Mouse (Mus musculus) adrenal gland, adult 2 months (tissue): ENCODE results near the gene Idh3a. TPM values are rescaled to one million over a fixed set of nuclear protein-coding genes. Genes with fewer than 3 reads are reported as not detected.

Experiments
- DNase-seq: peaks from one replicate; pipeline ENCODE4 v3.0.0; 2021
- polyA plus RNA-seq: library from polyadenylated mRNA; depleted of rRNA; stranded (reverse); fragments of >200 nt; gene quantifications from 2 replicates; pipeline ENCODE4 v1.2.3, GENCODE M21; 2012
- total RNA-seq, 2 experiments: library from RNA; stranded (reverse); gene quantifications; 2 replicates each; pipeline ENCODE4 v1.2.3; 2021

Gene Idh3a
- total and polyA plus RNA-seq, 3 experiments, result 48.7 to 445 (median 245) TPM

DNA sequence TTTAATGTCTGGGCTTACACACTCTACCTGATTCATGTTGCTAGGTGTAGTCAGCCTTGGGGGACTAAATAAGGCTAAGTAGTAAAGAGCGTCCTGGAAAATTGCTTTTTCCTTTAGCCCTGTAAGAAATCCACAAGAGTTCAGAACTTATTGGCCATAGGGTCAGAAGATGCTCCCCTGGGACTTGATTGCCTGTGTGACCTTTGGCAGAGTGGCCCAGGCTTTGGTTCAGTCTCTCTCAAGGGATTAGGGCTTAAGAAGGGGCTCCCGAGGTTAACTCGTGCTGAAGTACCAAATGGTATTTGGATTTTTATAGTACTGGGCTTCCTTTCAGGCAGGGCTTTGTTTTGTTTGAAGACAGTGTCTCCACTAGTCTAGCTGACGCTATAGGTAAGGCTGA, 1.7 kb downstream of the Idh3a start:
- DNase-seq, result no peak

DNA sequence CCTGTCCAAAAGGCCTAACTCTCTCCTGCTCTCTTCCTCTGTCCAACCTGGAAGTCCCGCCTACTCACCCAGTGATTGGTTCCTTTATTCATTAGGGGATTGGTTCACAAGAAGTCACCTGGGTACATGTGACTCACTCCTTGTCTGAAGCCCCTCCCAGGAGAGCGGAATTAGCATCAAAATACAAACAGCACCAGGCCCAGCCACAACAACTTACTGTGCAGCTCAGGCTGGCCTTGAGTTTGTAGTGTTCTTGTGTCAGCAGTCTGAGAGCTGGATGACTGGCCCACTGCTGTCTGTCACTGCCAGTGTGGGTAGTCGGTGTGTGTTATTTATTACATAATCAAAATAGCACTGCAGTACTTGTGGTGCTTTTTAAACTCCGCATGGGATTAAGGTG, 7.5 kb downstream of the Idh3a start:
- DNase-seq, result peak; percentile 57

DNA sequence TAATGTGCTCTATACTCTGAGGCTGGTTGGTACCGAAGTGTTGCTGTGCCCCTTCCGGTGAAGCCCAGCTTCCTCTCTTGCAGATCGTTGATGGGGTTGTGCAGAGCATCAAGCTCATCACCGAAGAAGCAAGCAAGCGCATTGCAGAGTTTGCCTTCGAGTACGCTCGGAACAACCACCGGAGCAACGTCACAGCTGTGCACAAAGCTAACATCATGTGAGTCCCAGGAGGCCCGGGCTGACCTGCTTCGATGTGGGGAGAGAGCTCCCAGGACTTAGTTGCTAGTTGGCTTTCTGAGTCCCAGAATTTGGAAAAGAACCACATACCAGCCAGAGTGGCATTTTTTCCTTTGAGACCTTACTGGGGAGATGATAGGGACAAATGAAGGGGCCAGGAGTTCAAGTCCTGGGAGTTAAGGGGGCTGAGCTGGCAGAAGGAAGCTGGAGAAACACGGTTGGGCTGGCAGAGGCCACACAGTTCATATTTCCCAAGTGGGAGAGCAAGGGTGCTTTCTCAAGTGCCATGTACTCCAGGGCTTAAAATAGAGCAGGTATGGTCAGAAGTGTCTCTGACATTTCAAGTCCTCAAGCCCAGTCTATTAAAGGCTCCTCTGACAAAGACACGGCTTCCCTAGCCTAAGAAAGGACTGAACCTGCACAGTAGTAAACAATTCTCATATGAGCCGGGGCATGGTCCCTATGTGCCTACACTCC, 10.8 kb downstream of the Idh3a start:
- no peak for DNase-seq

DNA sequence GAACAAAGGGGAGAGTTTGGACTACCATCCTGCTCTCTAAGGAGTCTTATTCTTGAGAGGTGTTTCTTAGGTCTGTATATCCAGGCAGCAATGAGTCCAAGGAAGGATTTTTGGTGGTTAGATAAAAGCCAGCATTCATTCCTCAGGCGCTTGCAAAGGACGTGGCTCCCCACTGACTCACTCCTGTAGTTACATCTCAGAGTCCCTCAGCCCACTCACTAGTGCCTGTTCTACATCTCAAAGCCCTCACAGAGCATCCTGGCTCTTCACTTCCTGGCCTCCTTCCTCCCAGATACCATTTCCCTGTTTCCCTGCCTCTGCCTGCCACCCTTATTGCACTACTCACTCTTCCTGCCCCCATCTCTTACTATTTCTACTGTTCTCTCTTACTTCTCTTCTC, 16.3 kb downstream of the Idh3a start:
- no peak for DNase-seq

DNA sequence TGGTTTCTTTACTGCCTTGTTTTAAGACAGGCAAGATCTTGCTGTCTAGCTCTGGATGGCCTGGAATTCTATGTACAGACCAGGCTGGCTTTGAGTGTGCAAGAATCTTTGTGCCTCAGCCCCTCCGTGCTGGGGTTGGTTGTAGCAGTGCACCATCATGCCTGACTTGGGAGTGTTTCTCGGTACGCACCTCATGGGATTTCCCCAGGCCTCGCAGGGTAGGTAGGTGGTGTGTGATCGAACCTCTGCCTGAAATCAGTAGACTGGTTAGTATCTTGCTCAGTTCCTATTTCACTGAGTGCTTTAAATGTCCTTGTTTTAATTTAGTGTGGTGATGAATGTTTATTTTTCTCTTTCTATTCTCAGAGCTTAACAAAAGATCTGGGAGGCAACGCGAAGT, 16.8 kb downstream of the Idh3a start:
- DNase-seq, result no peak

DNA sequence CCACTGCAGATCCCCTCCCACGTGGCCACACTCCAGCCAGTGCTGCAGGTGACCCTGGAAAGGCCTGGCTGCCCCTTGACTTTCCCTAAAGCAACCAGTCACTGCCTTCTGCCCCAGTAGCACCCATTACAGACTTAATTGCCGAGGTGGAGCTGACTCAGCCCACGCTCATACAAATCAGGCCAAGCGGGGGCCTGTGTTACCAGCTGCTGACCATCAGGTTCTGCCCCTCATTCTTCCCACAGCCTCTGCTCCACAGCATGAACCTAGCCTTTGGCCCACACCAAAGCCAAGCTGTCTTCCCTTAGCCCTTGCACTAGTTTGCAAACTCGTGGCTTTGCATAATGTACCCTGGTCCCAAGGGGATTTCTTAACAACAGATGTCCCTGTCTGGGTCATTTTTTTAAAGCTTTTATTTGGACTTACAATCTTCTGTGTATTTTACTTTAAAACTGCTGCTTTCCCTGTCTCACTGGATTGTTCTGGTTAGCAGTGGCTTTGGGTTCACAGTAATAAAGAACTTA, 18.1 kb downstream of the Idh3a start:
- DNase-seq, result peak; percentile 51

DNA sequence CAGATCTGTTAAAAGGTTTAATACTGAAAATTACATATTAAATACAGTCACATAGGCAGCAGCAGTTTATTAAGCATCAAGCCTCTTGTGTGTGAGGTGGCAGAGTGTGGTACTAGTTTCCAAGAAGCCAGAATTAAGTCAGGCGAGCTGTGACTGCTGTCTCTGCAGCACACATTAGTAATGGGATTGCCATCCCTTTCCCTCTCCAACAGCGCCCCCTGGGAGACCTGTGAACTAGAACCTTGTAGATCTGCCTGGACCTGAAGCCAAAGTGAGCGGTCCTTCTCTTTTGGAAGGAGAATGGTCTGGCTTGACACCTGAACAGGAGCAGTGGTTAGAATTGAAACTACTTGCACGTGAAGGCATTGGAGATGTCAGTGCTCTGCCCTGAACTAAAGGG, 18.8 kb downstream of the Idh3a start:
- DNase-seq, result peak; percentile 74

DNA sequence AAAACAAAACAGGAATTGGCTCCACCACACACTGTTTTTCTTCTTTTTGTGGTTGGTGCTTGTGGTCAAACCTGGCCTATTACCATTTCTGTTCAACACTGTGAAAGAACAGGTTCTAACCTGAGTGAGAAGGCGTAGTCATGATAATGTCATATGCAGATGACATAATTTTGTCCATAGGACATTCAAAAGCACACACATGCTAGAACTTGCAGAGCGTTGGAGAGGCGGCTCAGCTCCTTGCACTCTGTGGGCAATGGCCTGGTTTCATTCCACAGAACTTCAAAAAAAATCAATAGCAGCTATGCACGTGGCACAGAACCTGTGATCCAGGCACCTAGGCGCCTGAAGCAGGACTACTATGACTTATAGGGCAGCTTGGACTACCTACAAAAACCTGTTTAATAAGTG, 26.7 kb downstream of the Idh3a start:
- no peak for DNase-seq

DNA sequence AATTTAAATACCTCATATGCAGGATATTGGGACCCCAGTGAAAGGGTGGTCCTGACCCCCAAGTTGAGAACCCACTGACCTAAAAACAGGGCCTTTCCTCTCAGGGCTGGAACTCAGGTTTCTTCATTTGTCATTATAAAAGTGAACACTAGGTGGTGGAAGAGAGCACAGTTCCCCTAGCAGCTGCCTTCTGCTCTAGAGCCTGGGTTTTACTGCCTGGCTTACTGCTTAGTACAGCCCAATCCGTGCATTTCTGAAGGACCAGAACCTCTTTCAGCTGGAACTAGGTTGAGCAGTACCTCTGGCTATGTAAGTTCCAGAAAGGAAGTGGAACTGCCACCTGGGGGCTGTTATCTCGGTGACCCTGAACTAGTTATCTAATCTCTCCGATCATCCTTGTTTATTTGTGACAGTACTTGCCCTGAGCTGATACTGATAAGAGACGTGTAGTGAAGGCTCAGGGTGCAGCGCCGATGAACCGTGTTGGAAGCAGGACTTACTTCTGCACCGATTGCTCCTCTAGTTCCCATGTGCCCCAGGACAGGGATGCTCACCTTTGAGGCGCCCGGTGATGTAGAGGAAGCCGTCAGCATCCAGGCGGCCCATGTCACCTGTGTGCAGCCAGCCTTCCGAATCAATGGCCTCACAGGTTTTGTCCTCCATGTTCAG, 28.2 kb downstream of the Idh3a start:
- DNase-seq, result peak; percentile 36

DNA sequence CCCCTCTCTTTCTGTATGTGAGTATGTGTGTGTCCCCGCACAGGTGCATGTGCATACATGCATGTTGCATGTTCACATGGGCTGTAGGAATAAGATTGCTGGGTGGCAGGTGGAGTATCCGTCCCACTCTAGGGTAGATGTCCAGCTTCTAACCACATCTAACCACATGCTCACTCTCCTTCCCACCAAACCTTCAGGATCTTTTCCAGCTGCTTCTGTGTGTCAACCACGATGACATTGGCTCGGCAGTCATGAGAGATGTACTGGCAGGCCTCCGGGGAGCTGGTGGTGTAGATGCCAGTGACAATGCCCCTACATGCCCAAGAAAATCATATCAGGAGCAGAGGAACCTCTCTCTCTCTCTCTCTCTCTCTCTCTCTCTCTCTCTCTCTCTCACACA, 41.1 kb downstream of the Idh3a start:
- no peak for DNase-seq

DNA sequence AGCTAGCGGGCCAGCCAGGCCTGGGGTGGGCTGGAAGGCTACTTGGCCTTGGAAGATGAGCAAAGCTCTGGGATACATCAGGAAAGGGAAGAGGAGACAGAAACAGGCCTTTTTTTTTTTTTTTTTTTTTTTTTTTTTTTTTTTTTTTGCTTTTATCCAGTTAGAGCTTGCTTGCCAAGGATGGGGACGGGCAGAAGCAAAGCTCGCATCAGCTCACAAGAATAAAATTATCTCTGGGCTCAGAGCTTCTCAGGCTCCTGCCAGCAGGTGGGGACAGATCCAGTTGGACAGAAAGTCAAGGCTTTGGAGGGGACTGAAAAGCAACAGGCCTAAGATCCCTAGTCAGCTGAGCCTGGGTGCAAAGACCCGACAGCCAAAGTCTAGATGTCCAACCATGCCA, 42.6 kb downstream of the Idh3a start:
- DNase-seq, result no peak

DNA sequence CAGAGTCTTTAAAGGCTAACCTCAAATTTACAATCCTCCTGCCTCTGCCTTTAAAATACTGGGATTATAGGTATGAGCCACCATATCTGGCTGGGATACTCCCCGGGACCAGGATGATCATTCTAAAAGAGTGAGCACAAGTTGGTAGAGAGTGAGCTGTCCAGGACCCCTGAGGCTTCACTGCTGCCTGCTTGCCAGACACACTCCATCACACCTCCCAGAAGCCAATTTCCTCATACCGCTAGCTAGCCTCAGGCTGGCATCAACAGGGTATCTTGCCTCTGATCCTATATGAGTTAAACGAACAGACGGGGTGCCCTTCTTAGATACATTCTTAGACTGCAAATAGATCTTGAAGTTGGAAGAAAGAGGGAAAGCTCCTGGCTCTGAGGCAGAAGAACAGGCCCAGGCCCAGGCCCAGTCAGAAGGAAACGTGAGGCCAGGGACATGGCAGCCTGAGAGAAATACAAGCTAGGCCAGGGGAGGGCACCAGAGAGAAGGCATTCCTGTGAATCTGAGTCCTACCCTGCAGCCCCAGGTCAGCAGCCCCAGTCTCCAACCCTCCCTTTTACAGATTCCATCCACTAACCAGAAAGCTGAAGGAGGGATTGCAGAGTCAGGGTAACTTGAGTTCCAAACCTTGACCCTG, 43.6 kb downstream of the Idh3a start:
- DNase-seq, result peak; percentile 58

DNA sequence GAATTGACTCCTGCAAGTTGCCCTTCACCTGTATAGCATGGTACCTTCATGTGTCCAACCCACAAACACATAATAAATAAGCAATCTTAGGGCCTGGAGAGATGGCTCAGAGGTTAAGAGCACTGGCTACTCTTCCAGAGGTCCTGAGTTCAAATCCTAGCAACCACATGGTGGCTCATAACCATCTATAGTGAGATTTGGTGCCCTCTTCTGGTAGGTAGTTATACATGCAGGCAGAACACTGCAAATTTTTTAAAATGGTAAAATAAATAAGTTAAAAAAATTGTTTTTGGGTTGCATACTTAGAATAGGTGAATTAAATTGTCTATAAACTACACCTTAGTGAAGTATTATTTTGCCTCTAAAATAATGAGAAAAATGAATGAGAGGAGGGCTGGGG, 44.8 kb downstream of the Idh3a start:
- DNase-seq, result no peak

DNA sequence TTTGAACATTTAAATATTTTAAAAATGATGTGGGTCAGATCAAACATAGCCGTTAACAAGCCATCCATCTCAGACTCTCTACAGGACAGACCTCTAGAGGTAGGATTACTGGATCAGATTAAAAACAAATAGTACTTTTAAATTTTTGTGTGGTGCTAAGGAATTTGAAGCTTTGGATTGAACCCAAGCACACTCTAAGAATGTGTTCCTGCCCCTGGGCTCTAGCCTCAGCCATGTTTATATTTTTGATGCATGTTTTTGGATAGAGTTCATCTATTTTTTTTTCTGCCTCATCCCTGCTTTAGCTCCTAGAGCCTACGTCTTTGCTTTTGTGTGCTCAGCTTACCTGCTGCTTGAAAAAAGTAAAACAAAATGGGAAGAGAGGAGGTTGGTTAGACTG, 47.3 kb downstream of the Idh3a start:
- no peak for DNase-seq

DNA sequence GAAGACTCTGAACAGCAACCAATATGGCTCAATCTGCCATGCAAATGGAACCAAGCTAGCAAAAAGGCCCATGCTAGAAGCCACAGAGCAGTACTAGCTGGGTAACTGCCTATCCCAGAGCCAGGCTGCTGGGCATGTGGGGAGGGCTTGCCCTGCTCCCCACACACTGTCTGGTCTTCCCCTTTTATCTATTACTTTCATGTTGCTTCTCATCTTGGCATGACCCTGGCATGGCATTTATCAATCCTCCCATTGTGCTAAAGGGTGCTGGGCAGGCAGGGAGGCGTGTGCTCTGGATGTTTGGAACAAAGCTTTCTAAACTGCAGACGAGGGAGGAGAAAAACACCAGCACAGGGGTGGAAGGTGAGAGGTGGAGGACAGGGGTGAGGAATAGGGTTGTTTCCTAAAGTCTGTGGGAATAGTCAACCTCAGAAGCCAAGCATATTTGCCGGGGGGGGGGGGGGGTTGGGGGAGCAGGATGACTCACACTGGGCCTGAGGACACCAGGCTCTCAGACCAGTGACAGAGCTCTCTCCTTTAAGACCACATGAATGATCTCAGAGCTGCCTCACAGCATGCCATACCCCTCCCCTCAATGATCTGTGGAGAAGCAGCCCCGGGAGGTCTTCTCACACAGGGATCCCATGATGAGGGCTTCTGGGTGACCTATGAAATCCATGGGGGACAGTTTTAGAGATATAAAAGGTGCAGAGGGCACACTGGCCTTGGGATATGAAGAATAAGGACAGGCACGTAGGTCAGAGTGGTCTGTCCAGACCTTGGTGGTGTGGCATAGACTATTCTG, 51.6 kb downstream of the Idh3a start:
- DNase-seq, result peak; percentile 58

DNA sequence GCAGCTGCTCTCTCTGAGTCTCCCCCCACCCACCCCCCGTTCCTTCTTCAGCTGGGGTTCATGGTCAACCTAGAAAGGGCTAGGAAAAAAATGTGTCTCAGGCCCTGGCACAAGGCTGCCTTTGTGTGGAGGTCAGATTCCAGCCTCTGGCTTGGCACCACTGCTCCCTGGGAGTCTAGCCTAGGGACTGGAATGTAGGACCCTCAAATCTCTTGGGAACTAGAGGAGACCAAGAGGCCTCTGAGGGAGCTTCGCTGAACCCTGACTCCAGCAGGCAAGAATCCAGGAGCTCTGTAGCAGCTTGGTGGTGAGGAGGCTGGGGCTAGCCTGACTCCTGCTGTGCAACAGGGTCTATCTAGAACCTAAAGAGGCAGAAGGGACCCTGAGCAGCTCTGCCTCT, 53.1 kb downstream of the Idh3a start:
- peak; percentile 42 for DNase-seq

DNA sequence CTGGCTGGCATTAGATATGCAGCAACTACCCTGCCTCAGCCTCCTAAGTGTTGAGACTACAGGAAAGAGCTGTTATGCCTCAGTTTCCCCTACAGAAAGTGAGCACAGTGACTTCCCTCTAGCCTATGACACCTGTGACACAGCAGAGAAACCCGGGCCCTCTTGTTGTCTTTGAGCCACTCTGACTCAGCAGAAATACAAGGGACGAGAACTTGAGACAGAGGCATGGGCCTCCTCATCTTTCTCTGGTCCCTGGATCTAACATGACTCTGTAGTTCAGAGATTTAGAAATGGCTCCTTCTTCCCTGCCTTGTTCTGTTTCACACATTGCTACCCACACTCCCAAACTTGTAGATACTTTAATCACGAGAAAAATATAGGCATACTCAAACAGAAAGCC, 55.4 kb downstream of the Idh3a start:
- DNase-seq, result no peak

DNA sequence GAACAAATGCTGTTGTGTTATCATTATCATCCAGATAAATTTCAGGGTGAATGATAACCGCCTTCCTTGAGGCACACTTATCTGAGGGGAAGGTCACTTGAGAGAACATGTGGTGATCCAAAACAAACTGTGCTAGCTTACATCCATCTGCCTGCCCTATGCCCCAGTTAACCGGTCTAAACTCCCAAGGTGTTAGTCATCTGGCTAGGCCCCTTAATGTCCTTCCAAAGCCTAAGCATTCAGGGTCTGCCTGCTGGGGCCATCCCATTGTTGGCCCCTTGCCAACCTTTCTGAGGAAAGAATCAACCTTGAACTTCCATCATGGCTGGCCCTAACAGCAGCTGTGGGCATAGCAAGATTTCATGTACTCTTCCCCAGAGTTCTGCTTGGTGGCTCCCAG, 56.0 kb downstream of the Idh3a start:
- DNase-seq, result peak; percentile 45

DNA sequence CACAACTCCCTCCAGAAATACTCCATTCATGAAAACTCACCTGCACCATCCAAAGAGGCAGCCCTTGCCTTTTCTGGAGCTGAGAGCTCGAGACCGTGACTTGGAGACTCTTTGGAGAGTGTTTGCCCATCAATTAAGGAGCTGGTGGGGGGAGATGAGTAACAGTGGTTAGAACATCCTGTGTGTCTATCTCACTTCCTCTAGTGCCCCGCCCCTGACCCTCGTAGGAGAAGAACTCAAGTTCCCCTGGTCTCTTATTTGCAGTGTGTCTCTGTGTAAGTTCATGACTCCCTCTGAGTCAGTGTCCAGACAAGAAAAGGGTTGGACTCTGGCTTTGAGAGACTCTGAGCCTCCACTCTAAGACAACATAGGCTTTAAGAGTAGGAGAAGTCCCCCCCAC, 56.4 kb downstream of the Idh3a start:
- no peak for DNase-seq

DNA sequence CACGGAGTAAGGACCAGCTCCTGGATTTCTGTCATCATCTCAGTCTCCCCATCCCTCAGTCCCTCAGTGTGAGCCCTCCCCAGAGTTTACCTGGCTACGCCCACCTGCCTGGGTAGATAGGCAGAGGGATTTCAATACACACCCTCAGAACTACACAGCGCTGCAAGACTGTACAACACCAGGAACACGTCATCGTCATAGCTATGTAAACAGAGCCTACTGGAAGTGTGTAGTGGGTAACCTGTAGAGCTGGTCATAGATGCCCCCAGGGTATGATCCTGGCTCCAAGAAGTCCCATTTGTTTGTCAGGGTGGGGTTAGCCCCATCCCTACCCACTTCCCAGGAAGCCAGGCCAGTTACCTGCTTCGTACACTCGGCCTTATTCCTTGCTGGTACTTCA, 57.0 kb downstream of the Idh3a start:
- no peak for DNase-seq

DNA sequence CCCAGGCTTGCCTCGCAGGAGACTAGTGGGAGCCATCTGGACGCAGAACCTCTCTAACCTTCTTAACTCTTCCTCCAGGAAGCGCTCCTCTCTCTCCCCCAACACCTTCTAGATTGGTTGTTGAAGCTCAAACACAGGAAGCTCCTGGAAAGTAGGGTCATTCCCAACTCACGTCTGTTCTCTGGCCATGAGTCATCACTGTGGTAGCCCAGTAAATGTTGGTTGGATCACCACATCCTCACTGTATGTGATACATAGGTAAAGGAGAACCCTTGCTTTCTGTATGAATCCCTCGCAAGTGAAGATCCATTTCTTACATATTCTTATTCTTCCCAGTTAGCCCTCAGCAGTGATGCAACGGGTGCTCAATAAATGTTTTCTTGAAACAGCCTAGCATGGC, 59.4 kb downstream of the Idh3a start:
- no peak for DNase-seq

DNA sequence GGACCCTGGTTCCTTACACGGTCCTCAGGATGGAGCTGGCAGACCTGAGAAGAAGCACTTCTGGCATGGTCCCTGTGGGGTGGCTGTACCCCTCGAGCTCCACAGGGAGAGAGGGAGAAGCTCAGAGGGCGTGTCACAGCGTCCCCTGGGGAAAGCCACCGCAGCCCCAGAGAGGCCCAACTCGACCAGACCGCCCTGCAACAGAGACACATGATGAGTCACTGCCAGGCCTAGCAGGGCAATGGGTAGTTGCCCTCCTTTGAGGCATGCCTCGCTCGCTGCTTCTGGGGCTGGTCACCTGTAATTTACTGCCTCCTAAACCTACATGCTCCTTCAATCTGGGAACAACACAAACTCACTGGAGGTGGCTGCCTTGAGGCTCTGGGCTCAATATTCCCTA, 60.1 kb downstream of the Idh3a start:
- DNase-seq, result no peak

DNA sequence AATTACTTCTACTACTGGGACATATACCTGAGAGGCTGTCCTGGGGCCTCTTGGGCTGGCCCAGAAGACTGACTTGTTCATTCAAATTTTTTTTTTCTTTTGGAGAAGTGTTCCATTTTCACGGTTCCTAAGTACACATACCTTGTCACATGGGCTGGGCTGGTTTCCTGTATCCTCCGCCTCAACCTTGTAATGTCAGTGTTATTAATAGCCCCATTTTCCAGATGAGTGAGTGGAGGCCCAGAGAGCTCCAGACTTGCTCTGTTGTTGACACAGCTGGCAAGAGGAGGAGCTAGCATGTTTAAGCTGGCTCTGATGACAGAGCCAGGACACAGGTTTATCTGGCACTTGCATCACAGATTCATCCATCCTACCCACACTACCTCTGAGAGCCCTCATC, 61.3 kb downstream of the Idh3a start:
- no peak for DNase-seq
